Mouse (Mus musculus) 416B (cell line): Measurements from ENCODE around the gene Lingo4.
A peak's percentile ranks its signal among the peaks of the same experiment; 100 is the strongest.

Experiments used
- DNase-seq: peaks from one replicate; pipeline ENCODE4 v3.0.0; 2011; ENCODE audit warnings: low read depth

Gene Lingo4

GRCm38 (mm10) chr3:94398217-94398616 is at the start of gene Lingo4:
Lingo4 (plus strand) TSS chr3:94398517.
- no peak for DNase-seq

- DNase-seq: peak; percentile 46
These were observed 37.5 kb upstream of the Lingo4 start for GRCm38 (mm10) chr3:94360812-94361211.

GRCm38 (mm10) chr3:94362138-94362537 is 36.2 kb upstream of the Lingo4 start, which contains the start of gene C2cd4d:
C2cd4d (plus strand) TSS chr3:94362438.
- no peak for DNase-seq

- no peak for DNase-seq
These were observed 34.8 kb upstream of the Lingo4 start for GRCm38 (mm10) chr3:94363291-94364153.

GRCm38 (mm10) chr3:94364154-94364526 is 34.2 kb upstream of the Lingo4 start:
- DNase-seq: no peak

- peak; percentile 80 for DNase-seq
These were observed 31.6 kb upstream of the Lingo4 start for GRCm38 (mm10) chr3:94366761-94367160.

- DNase-seq: no peak
These were observed 30.8 kb upstream of the Lingo4 start for GRCm38 (mm10) chr3:94367511-94367910.

- DNase-seq: peak; percentile 11
These were observed 29.7 kb upstream of the Lingo4 start for GRCm38 (mm10) chr3:94368631-94369030.

GRCm38 (mm10) chr3:94369709-94370108 is 28.6 kb upstream of the Lingo4 start:
- DNase-seq: peak; percentile 10

- no peak for DNase-seq
These were observed 26.7 kb upstream of the Lingo4 start for GRCm38 (mm10) chr3:94371637-94372036.

- no peak for DNase-seq
These were observed 26.3 kb upstream of the Lingo4 start for GRCm38 (mm10) chr3:94372038-94372437.

- DNase-seq: no peak
These were observed 25.7 kb upstream of the Lingo4 start, which contains the start of gene Rorc for GRCm38 (mm10) chr3:94372641-94373040. Rorc (plus strand) TSS chr3:94372794.

- DNase-seq: no peak
These were observed 25.2 kb upstream of the Lingo4 start for GRCm38 (mm10) chr3:94373090-94373489.

- DNase-seq: no peak
These were observed 24.7 kb upstream of the Lingo4 start for GRCm38 (mm10) chr3:94373597-94374011.

- no peak for DNase-seq
These were observed 23.7 kb upstream of the Lingo4 start for GRCm38 (mm10) chr3:94374636-94375035.

GRCm38 (mm10) chr3:94375146-94375545 is 23.2 kb upstream of the Lingo4 start:
- DNase-seq: peak; percentile 8

- no peak for DNase-seq
These were observed 22.5 kb upstream of the Lingo4 start for GRCm38 (mm10) chr3:94375861-94376260.

- DNase-seq: no peak
These were observed 21.0 kb upstream of the Lingo4 start for GRCm38 (mm10) chr3:94377028-94377923.

GRCm38 (mm10) chr3:94379831-94380510 is 18.3 kb upstream of the Lingo4 start:
- no peak for DNase-seq

- no peak for DNase-seq
These were observed 16.0 kb upstream of the Lingo4 start for GRCm38 (mm10) chr3:94382308-94382707.

- DNase-seq: no peak
These were observed 14.8 kb upstream of the Lingo4 start for GRCm38 (mm10) chr3:94383476-94383875.

GRCm38 (mm10) chr3:94386671-94387070 is 11.6 kb upstream of the Lingo4 start:
- no peak for DNase-seq
